Mouse (Mus musculus): ENCODE results near the gene Hist1h3h. TPM values are rescaled to one million over a fixed set of nuclear protein-coding genes. Genes with fewer than 3 reads are reported as not detected.

Gene Hist1h3h
- total RNA-seq, 2 experiments from 2014 or later = 240 to 265 TPM

Small RNA genes within 50 kb of the gene (microRNA-seq; reads per million reads assigned to microRNA genes)
- 0 reads per million in 2 experiments for gene Gm44357
- 0 reads per million in 2 experiments for gene Gm44367
- 0 reads per million in 2 experiments for gene Gm44454

Other genes with a start within 250 kb of the Hist1h3h start
- gene Nkapl, start 249.2 kb upstream of the Hist1h3h start, total RNA-seq (2021) = under 1 TPM; 0.38 to 0.52 TPM
- gene Zkscan4, start 238.8 kb upstream of the Hist1h3h start, total RNA-seq (2021) = 1 to 10 TPM; 1.2 to 1.6 TPM
- not detected for gene Gm10065, start 238.2 kb upstream of the Hist1h3h start, total RNA-seq (2021)
- gene AK157302, start 222.4 kb upstream of the Hist1h3h start, total RNA-seq (2021) = 10 to 100 TPM; 11.5 to 12.4 TPM
- 100 to 1,000 TPM; 118 to 122 TPM for gene Gm11273, start 216.2 kb upstream of the Hist1h3h start, total RNA-seq (2021)
- 10 to 100 TPM in 1 of 2 experiments, 1 to 10 TPM in 1; 8.0 to 11.4 TPM for gene Zkscan8, start 186.5 kb upstream of the Hist1h3h start, total RNA-seq (2021)
- not detected for gene Olfr1366, start 174.9 kb upstream of the Hist1h3h start, total RNA-seq (2021)
- gene Olfr1535, start 157.8 kb upstream of the Hist1h3h start, total RNA-seq (2021) = not detected
- gene Olfr1364, start 135.9 kb upstream of the Hist1h3h start, total RNA-seq (2021) = not detected
- gene Olfr1362, start 103.6 kb upstream of the Hist1h3h start, total RNA-seq (2021) = not detected
- gene Olfr11, start 75.1 kb upstream of the Hist1h3h start, total RNA-seq (2021) = not detected
- gene Olfr1361, start 54.3 kb upstream of the Hist1h3h start, total RNA-seq (2021) = not detected
- not detected for gene Olfr1360, start 40.3 kb upstream of the Hist1h3h start, total RNA-seq (2021)
- gene Olfr1359, start 19.5 kb upstream of the Hist1h3h start, total RNA-seq (2021) = not detected
- gene Hist1h2bl, start 1.5 kb upstream of the Hist1h3h start, total RNA-seq (2021) = 100 to 1,000 TPM; 184 to 186 TPM
- 100 to 1,000 TPM; 125 TPM for gene Hist1h2ai, start 1.2 kb upstream of the Hist1h3h start, total RNA-seq (2021)
- 10 to 100 TPM; 50.7 to 68.7 TPM for gene Hist1h2bm, start 4.4 kb downstream of the Hist1h3h start, total RNA-seq (2021)
- 10 to 100 TPM; 32.2 to 32.7 TPM for gene Hist1h4j, start 17.4 kb downstream of the Hist1h3h start, total RNA-seq (2021)
- gene Hist1h4k, start 32.8 kb downstream of the Hist1h3h start, total RNA-seq (2021) = 100 to 1,000 TPM; 439 to 508 TPM
- 10 to 100 TPM; 71.7 to 78.9 TPM for gene Hist1h2ak, start 36.2 kb downstream of the Hist1h3h start, total RNA-seq (2021)
- gene Hist1h2bn, start 36.5 kb downstream of the Hist1h3h start, total RNA-seq (2021) = 100 to 1,000 TPM in 1 of 2 experiments, 10 to 100 TPM in 1; 94.7 to 110 TPM
- gene Hist1h1b, start 63.0 kb downstream of the Hist1h3h start, total RNA-seq (2021) = 100 to 1,000 TPM; 122 to 129 TPM
- gene Hist1h3i, start 65.7 kb downstream of the Hist1h3h start, total RNA-seq (2021) = 100 to 1,000 TPM; 199 to 235 TPM
- gene Hist1h2an, start 69.6 kb downstream of the Hist1h3h start, total RNA-seq (2021) = 10 to 100 TPM; 37.8 to 38.8 TPM
- gene Hist1h2bp, start 69.8 kb downstream of the Hist1h3h start, total RNA-seq (2021) = 10 to 100 TPM; 78.8 to 79.4 TPM
- 100 to 1,000 TPM; 140 to 150 TPM for gene Hist1h2bq, start 92.5 kb downstream of the Hist1h3h start, total RNA-seq (2021)
- gene Hist1h2ao, start 92.8 kb downstream of the Hist1h3h start, total RNA-seq (2021) = 100 to 1,000 TPM; 240 to 250 TPM
- 100 to 1,000 TPM; 345 to 353 TPM for gene Hist1h4m, start 94.1 kb downstream of the Hist1h3h start, total RNA-seq (2021)
- gene Hist1h4n, start 114.5 kb downstream of the Hist1h3h start, total RNA-seq (2021) = 10 to 100 TPM; 17.9 to 46.6 TPM
- 100 to 1,000 TPM in 1 of 2 experiments, 10 to 100 TPM in 1; 86.5 to 153 TPM for gene Hist1h2ap, start 115.8 kb downstream of the Hist1h3h start, total RNA-seq (2021)
- gene Hist1h2br, start 116.1 kb downstream of the Hist1h3h start, total RNA-seq (2021) = 100 to 1,000 TPM; 139 to 146 TPM
- gene Zfp184, start 227.4 kb downstream of the Hist1h3h start, total RNA-seq (2021) = 1 to 10 TPM in 1 of 2 experiments, under 1 TPM in 1; 0.73 to 1.2 TPM

All from gastrocnemius, postnatal 10 days (tissue).